Mouse (Mus musculus) midbrain, embryonic 11.5 days (tissue): Measurements from ENCODE around the gene Jade1. TPM values are rescaled to one million over a fixed set of nuclear protein-coding genes. Genes with fewer than 3 reads are reported as not detected.

ENCODE experiments used
- ATAC-seq: fragments of 200-750 bp; cut with Nextera tagmentation; 2 replicates; pipeline ENCODE4 v1.8.0; 2017; ENCODE audit warnings: moderate TSS enrichment, moderate library complexity; ENCODE audit not compliant: low FRiP score
- DNase-seq: peaks from one replicate; pipeline ENCODE4 v3.0.0; 2015; ENCODE audit warnings: low spot score; ENCODE audit errors: missing footprints
- H3K27ac ChIP-seq: fragments of 300-500 bp; sonication (generic); 2 replicates; pipeline ENCODE4 v1.5.1; 2014; ENCODE audit warnings: low read depth, low read length
- H3K27me3 ChIP-seq: fragments of 300-500 bp; sonication (generic); 2 replicates; pipeline ENCODE4 v1.6.1; 2014; ENCODE audit warnings: mild to moderate bottlenecking, low read length, moderate library complexity, mixed read lengths; ENCODE audit not compliant: control insufficient read depth, insufficient read depth
- H3K36me3 ChIP-seq: fragments of 300-500 bp; sonication (generic); 2 replicates; pipeline ENCODE4 v1.6.1; 2014; ENCODE audit warnings: mild to moderate bottlenecking, low read length, moderate library complexity, mixed read lengths; ENCODE audit not compliant: control insufficient read depth, insufficient read depth
- H3K4me1 ChIP-seq: fragments of 300-500 bp; sonication (generic); 2 replicates; pipeline ENCODE4 v1.6.1; 2014; ENCODE audit warnings: low read length; ENCODE audit not compliant: control insufficient read depth, insufficient read depth
- H3K4me2 ChIP-seq: fragments of 300-500 bp; sonication (generic); 2 replicates; pipeline ENCODE4 v1.6.1; 2014; ENCODE audit warnings: mild to moderate bottlenecking, moderate library complexity
- H3K4me3 ChIP-seq: fragments of 300-500 bp; sonication (generic); 2 replicates; pipeline ENCODE4 v1.5.1; 2014; ENCODE audit warnings: low read depth, low read length
- H3K9ac ChIP-seq: fragments of 300-500 bp; sonication (generic); 2 replicates; pipeline ENCODE4 v1.6.1; 2014; ENCODE audit warnings: low read length
- H3K9me3 ChIP-seq: fragments of 300-500 bp; sonication (generic); 2 replicates; pipeline ENCODE4 v1.6.1; 2016; ENCODE audit warnings: low read length; ENCODE audit not compliant: control insufficient read depth
- WGBS: fragments of 180-500 bp; shearing (Covaris S2); extraction: QIAGEN DNeasy Blood & Tissue Kit; methylation state at CpG from one replicate; pipeline ENCODE4 v1.1.7; 2014; 5-methylcytosine and 5-hydroxymethylcytosine counted together
- polyA plus RNA-seq: library from polyadenylated mRNA; unstranded; fragments of >200 nt; fragmentation: Nextera tagmentation; extraction: Ambion mirVana; gene quantifications from 2 replicates; pipeline ENCODE4 v1.2.1, GENCODE M21; 2014

Jade1 gene
- polyA plus RNA-seq, 1 experiment from 2014 or later = 20.2 TPM

DNA sequence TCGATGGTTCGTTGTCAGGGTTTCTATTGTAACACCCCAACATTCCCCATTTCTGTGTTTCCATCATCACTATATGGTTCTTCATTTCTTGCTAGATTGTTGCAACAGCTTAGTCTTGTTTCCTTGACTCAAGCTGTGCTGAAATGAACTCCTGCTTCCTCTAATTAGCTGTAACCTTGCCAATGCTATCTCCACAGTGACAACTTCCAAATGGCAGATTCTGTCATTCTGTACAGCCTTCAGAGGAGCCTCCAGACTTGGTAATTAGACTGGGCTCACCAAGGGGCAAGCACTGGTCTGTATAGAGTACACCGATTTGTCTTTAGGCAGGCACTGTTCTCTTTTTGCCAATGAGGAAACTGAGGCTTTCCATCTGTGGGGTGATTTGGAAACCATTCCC is 63.0 kb downstream of the Jade1 start:
- Histone ChIP-seq H3K9me3 (no peaks in the 10 kb centered on the region), H3K36me3 (peaks cover 4% of the 10 kb centered on the region), H3K27me3 (no peaks in the 10 kb centered on the region), H3K9ac (no peak overlapping the region), H3K4me1 (no peaks in the 10 kb centered on the region), H3K4me3 (no peak overlapping the region), H3K27ac (no peak overlapping the region), H3K4me2 (no peak overlapping the region)
- DNase-seq (no peak), ATAC-seq (no peak)
- WGBS = 87% methylated on average over 3 of the region's 3 CpGs

DNA sequence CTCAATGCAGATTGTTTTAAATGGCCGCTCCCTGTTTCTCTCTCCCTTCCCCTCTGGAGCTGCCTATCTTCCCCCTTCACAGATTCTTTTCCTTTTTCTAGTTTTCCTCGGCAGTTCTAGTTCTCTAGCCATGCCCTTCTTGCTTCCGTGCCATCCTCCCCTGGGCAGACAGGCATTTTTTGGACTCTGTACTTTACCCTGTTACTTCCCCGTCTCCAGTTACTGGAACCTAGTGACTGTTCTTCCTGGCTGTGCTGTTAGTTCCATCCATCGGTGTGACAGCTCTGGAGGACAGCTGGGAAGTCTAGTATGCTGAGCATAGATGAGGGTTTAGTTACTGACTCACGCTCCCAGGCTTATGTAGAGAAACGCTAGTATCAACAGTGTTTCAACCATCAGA is 65.4 kb downstream of the Jade1 start:
- no peaks in the 10 kb centered on the region for H3K9me3 ChIP-seq
- H3K4me2 ChIP-seq = no peak overlapping the region
- H3K4me1 ChIP-seq = no peaks in the 10 kb centered on the region
- no peak overlapping the region for H3K9ac ChIP-seq
- no peak overlapping the region for H3K27ac ChIP-seq
- ATAC-seq = no peak
- no peaks in the 10 kb centered on the region for H3K27me3 ChIP-seq
- no peak overlapping the region for H3K4me3 ChIP-seq
- DNase-seq = no peak
- no peaks in the 10 kb centered on the region for H3K36me3 ChIP-seq
- 91% methylated on average over 7 of the region's 7 CpGs for WGBS

DNA sequence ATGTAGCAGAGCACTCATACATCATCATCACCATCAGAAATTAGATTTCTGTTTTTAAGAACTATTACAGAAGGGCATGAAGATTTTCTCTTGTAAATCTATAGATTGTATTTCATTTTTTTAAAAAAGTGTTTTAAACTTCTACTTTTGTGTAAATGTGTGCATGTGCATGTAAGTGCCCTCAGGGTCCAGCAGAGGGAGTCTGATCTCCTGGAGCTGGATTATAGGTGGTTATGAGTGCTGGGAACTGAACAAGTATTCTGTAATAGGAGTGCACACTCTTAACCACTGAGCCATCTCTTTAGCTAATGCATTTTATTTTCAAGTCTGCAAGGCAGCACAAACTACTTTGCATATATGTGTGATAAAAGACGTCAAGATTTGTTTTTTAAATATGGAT is 100.1 kb downstream of the Jade1 start:
- no peaks in the 10 kb centered on the region for H3K27me3 ChIP-seq
- 91% methylated on average over 1 of the region's 1 CpGs for WGBS

More for the DNA sequence above, 100.1 kb downstream of the Jade1 start:
- H3K9me3 ChIP-seq = no peaks in the 10 kb centered on the region
- H3K4me1 ChIP-seq = no peaks in the 10 kb centered on the region
- DNase-seq (no peak), ATAC-seq (no peak)
- H3K36me3 ChIP-seq = no peaks in the 10 kb centered on the region
- no peak overlapping the region for H3K9ac ChIP-seq
- no peak overlapping the region for H3K4me2 ChIP-seq
- H3K4me3 ChIP-seq = no peak overlapping the region
- no peak overlapping the region for H3K27ac ChIP-seq

Other genes starting within 250 kb of the Jade1 start
- gene Sclt1, start 186.8 kb downstream of the Jade1 start, polyA plus RNA-seq = 23.8 and 28.2 TPM in 2 replicates
- 22.3 and 22.4 TPM in 2 replicates for gene D3Ertd751e, start 186.9 kb downstream of the Jade1 start, polyA plus RNA-seq